20 mouse cellular contexts compared by ENCODE assay signal in genomic region chr14:54538580-54538979, GRCm38 (mm10). TPM values are rescaled to one million over a fixed set of nuclear protein-coding genes. Genes with fewer than 3 reads are reported as not detected.
A peak's percentile ranks its signal among the peaks of the same experiment; 100 is the strongest.
DNase-seq lines count a peak whose midpoint lies in the region; ATAC-seq and TF ChIP-seq lines count a peak whose summit lies in the region.
"Had no signal": no experiment of that assay in that cellular context is flagged by ENCODE, and none has a peak within 500 bp of the region (broad histone marks: within the 10 kb centered on the region; RNA-seq: fewer than 3 reads in every experiment).

No protein-coding gene starts in this region.

- no peak for ATAC-seq in forebrain, postnatal 0 days
- no peak for ATAC-seq in forebrain, embryonic 12.5 days (ENCODE audit: low FRiP score)
- ATAC-seq: hindbrain, embryonic 16.5 days; midbrain, embryonic 16.5 days had no signal

- no peaks in the 10 kb centered on the region for H3K36me3 ChIP-seq in forebrain, postnatal 0 days (ENCODE audit: insufficient read depth)
- peaks cover 13% of the 10 kb centered on the region; the same call in 1 of the 2 replicates for H3K36me3 ChIP-seq in forebrain, embryonic 12.5 days (replicated peaks)

- no peaks in the 10 kb centered on the region for H3K9me3 ChIP-seq in forebrain, postnatal 0 days (ENCODE audit: low read length)
- no peaks in the 10 kb centered on the region for H3K9me3 ChIP-seq in forebrain, embryonic 12.5 days
- H3K9me3 ChIP-seq: limb, embryonic 12.5 days; liver, embryonic 13.5 days had no signal

- no peak overlapping the region for H3K4me2 ChIP-seq in forebrain, postnatal 0 days (ENCODE audit: low read depth)
- no peak overlapping the region for H3K4me2 ChIP-seq in forebrain, embryonic 12.5 days
- H3K4me2 ChIP-seq: heart, embryonic 11.5 days; limb, embryonic 12.5 days; liver, embryonic 13.5 days had no signal

- DNase-seq in forebrain, postnatal 0 days, result no peak
- DNase-seq in layer of hippocampus, adult 2 months (ENCODE audit: low spot score in 2 of 2), result no peak
- DNase-seq in layer of hippocampus, postnatal 14 days (ENCODE audit: low spot score in 2 of 2), result no peak
- DNase-seq in A20 (ENCODE audit: low read depth, low spot score) (peak; percentile 53), ZHBTc4 (ENCODE audit: low read depth, low spot score) (peak; percentile 64)
- DNase-seq in spleen, postnatal 14 days (ENCODE audit: low spot score in 2 of 2), result no peak
- no peak for DNase-seq in left cerebral cortex, postnatal 14 days (ENCODE audit: low spot score in 2 of 2)
- DNase-seq: adrenal gland, adult 2 months; cerebellum, adult 11-12 months; cerebellum, postnatal 10 days; kidney, adult 2 months; kidney, postnatal 10 days; liver, embryonic 13.5 days; thymus, postnatal 14 days had no signal

- H3K27ac ChIP-seq in forebrain, postnatal 0 days (ENCODE audit: low read depth, low read length), result no peak overlapping the region
- no peak overlapping the region for H3K27ac ChIP-seq in forebrain, embryonic 12.5 days
- no peak overlapping the region for H3K27ac ChIP-seq in layer of hippocampus, adult 2 months
- H3K27ac ChIP-seq: limb, embryonic 12.5 days; liver, embryonic 13.5 days; macrophage had no signal

- H3K27me3 ChIP-seq in forebrain, postnatal 0 days (ENCODE audit: insufficient read depth, low read length), result no peaks in the 10 kb centered on the region
- no peaks in the 10 kb centered on the region for H3K27me3 ChIP-seq in forebrain, embryonic 12.5 days
- H3K27me3 ChIP-seq: limb, embryonic 12.5 days; liver, embryonic 13.5 days had no signal

- no peak overlapping the region for H3K4me3 ChIP-seq in forebrain, postnatal 0 days (ENCODE audit: low read depth, low read length)
- H3K4me3 ChIP-seq in forebrain, embryonic 12.5 days (replicated peaks), result no peak overlapping the region
- H3K4me3 ChIP-seq in layer of hippocampus, adult 2 months, result no peak overlapping the region
- H3K4me3 ChIP-seq: limb, embryonic 12.5 days; liver, embryonic 13.5 days had no signal

- TF ChIP-seq CTCF in forebrain, postnatal 0 days (IDR thresholded peaks at IDR 0.05; ENCODE audit: low read depth), result peak; percentile 8; the same call in 1 of the 2 replicates
- TF ChIP-seq CTCF in layer of hippocampus, adult 2 months (conservative IDR thresholded peaks at IDR 0.05), result peak; percentile 32; the same call in 1 of the 2 replicates

- H3K4me1 ChIP-seq in forebrain, postnatal 0 days (ENCODE audit: insufficient read depth), result no peaks in the 10 kb centered on the region
- no peaks in the 10 kb centered on the region for H3K4me1 ChIP-seq in forebrain, embryonic 12.5 days
- H3K4me1 ChIP-seq: limb, embryonic 12.5 days; liver, embryonic 13.5 days had no signal

- 92% methylated on average over 2 of the region's 2 CpGs for WGBS in forebrain, postnatal 0 days
- 79% methylated on average over 2 of the region's 2 CpGs for WGBS in forebrain, embryonic 12.5 days

- intact Hi-C loops in left cerebral cortex, postnatal 14 days (cut with DNase I), result no loop called here

- H3K9ac ChIP-seq in forebrain, postnatal 0 days, result no peak overlapping the region
- no peak overlapping the region for H3K9ac ChIP-seq in forebrain, embryonic 12.5 days
- H3K9ac ChIP-seq: limb, embryonic 12.5 days; liver, embryonic 13.5 days had no signal

RNA-seq across cellular contexts. Expression of gene Haus4, which starts 15.8 kb away (rescaled TPM):
- total RNA-seq in forebrain, postnatal 0 days (2014; rRNA removed), result 21.3 and 23.1 TPM in 2 replicates
- 17.9 and 19.5 TPM in 2 replicates for polyA plus RNA-seq in forebrain, postnatal 0 days (2015; fragmentation: Nextera tagmentation; extraction: Ambion mirVana)
- polyA plus RNA-seq in forebrain, embryonic 12.5 days (2016; fragmentation: Nextera tagmentation; extraction: Ambion mirVana), result 43.5 and 47.5 TPM in 2 replicates
- 1 to 10 TPM; 4.4 to 4.8 TPM for total RNA-seq in layer of hippocampus, adult 2 months (2021)
- 1 to 10 TPM; 4.1 to 4.2 TPM for total RNA-seq in layer of hippocampus, postnatal 14 days (2021)
- 1 to 10 TPM; 2.4 to 4.9 TPM for total RNA-seq in left cerebral cortex, postnatal 14 days (2021)

RNA-seq across cellular contexts. Expression of gene Prmt5, which starts 21.3 kb away (rescaled TPM):
- 85.4 and 87.1 TPM in 2 replicates for total RNA-seq in forebrain, postnatal 0 days (2014; rRNA removed)
- 87.0 and 100 TPM in 2 replicates for polyA plus RNA-seq in forebrain, postnatal 0 days (2015; fragmentation: Nextera tagmentation; extraction: Ambion mirVana)
- polyA plus RNA-seq in forebrain, embryonic 12.5 days (2016; fragmentation: Nextera tagmentation; extraction: Ambion mirVana), result 122 and 125 TPM in 2 replicates
- total RNA-seq in layer of hippocampus, adult 2 months (2021), result 10 to 100 TPM; 47.3 to 53.6 TPM
- 10 to 100 TPM; 74.9 to 75.2 TPM for total RNA-seq in layer of hippocampus, postnatal 14 days (2021)
- total RNA-seq in left cerebral cortex, postnatal 14 days (2021), result 10 to 100 TPM; 69.4 to 72.0 TPM

RNA-seq across cellular contexts. Expression of gene Ajuba, which starts 38.8 kb away (rescaled TPM):
- 4.4 and 6.6 TPM in 2 replicates for total RNA-seq in forebrain, postnatal 0 days (2014; rRNA removed)
- 4.4 and 4.5 TPM in 2 replicates for polyA plus RNA-seq in forebrain, postnatal 0 days (2015; fragmentation: Nextera tagmentation; extraction: Ambion mirVana)
- 37.5 and 47.3 TPM in 2 replicates for polyA plus RNA-seq in forebrain, embryonic 12.5 days (2016; fragmentation: Nextera tagmentation; extraction: Ambion mirVana)
- total RNA-seq in layer of hippocampus, adult 2 months (2021), result 1 to 10 TPM; 1.1 to 1.8 TPM
- 1 to 10 TPM; 2.6 to 3.2 TPM for total RNA-seq in layer of hippocampus, postnatal 14 days (2021)
- total RNA-seq in left cerebral cortex, postnatal 14 days (2021), result 1 to 10 TPM; 2.7 to 3.1 TPM

Comparison
In these comparisons a context has a peak if more than half of its experiments do, and no peak if none do; other contexts are left out.
1. DNase-seq: peak in A20 (single experiment) and ZHBTc4 (single experiment); none in forebrain, postnatal 0 days (single experiment), layer of hippocampus, adult 2 months (0 of 2), layer of hippocampus, postnatal 14 days (0 of 2), spleen, postnatal 14 days (0 of 2) and left cerebral cortex, postnatal 14 days (0 of 2).